Mouse (Mus musculus) urinary bladder, postnatal 36 days (tissue): ENCODE measurements around the gene Pou2af1.

Experiments
- DNase-seq, 2 experiments: peaks; one replicate each; pipeline ENCODE4 v3.0.0; 2022; ENCODE audit warnings: low spot score in 2 of 2, mixed read lengths in 1 of 2

The Pou2af1 gene

GRCm38 (mm10) chr9:51213023-51213728, at the start of gene Pou2af1:
Pou2af1 (plus strand) TSS chr9:51213708.
- no peak for DNase-seq

- no peak for DNase-seq
Observed at GRCm38 (mm10) chr9:51163989-51164388, 49.5 kb upstream of the Pou2af1 start.

GRCm38 (mm10) chr9:51165312-51166180, 48.0 kb upstream of the Pou2af1 start, which contains the start of gene Gm32742:
Gm32742 (minus strand) TSS chr9:51165517.
- no peak for DNase-seq

DNA sequence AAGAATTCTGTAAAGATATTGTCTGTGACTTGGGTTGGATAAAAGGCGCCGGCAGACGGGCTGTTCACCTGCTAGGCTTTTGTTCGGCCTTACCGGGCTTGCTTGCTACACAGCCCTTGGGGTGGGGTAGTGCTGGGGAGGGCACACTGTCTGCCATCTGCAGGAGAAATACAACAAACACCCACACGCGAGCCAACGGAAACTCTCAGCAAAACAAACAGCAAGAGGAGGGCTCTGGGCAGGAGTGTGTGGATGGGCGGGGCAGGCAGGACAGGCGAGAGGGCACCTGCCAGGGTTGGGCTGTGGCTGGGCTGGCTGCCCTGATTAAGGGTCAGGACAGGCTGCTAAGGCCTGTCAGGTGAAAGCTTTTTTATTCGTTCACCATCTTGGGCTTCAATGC, 45.6 kb upstream of the Pou2af1 start:
- DNase-seq, result peak; percentile 49 to 66

- DNase-seq, result no peak
Observed at GRCm38 (mm10) chr9:51168698-51169097, 44.8 kb upstream of the Pou2af1 start.

DNA sequence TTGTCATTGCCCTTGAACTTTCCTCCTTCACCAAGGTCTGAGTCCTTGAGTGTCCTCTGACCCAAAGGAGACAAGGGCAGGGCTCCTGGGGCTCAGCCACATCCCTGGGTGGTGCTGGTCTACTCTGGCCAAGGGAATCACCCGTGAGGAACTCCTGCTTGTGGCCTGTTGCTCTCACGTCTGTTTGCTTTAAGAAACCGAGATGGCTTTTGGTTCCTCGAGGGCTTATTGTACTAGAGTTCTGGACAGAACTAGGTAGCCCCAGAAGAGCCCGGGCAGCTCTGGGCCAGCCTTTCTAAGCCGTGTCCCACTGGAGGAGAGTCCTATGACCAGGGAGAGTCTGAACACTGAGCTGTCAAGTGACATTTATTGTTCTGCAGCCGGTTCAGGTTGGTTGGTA, 44.4 kb upstream of the Pou2af1 start:
- no peak for DNase-seq

DNA sequence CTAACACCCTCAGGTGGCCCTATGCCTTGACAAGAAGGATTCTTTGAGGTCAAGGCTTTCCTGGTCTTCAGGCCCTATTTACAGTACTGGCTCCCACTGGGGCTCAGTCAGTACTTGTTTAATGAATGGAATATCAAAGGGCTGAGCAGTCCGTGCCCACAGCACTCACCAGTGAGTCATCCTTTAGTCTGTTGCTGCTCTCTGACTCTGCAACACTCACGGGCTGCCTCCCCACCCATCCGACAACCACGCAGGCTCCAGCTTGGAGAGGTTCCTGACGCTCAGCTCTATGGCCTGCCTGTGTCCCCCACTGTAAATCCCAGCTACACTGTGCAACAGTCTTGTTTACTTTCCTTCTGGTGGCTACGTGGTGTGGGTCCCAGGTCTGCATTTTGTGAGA, 43.2 kb upstream of the Pou2af1 start:
- DNase-seq, result peak in 1 of 2 experiments; percentile 26

GRCm38 (mm10) chr9:51174890-51175464, 38.5 kb upstream of the Pou2af1 start:
- peak in 1 of 2 experiments; percentile 32 for DNase-seq

DNA sequence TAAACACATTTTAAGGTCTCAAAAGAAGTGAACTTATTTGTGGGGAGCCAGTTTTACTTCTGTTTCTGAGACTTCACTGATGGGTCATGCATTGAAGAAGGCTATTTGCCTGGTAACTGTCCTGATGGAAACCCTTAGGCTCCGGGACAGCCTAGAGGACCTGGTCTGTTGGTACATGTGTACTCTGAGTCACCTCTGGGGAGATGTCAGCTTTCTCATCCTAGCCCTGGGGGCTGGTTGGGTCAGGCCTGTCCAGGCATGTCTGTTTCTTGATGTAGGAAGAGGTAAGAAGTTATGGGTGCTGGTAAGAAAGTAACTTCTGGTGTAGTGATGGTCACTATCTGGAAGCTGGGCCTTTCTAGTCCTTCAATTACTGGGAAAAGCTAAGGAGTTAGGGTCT, 37.8 kb upstream of the Pou2af1 start:
- DNase-seq, result no peak

DNA sequence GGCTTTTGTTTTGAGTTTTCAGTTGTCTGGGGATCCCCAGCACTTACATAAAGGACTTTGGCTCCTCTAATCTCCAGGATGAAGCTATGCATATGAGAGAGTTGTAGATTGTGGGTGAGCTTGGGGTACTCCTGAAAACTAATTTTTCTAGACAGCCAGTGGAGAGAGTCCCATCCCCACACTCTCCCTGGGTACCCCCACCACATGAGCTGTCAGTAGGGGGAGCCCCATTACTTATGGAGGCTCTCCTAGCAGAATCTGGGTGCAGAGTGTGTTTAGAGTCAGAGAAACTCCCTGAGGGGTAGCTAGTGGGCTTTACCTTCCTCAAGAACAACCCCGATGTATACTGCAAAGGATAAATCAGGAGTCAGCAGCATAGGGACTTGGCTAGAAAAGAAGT, 35.2 kb upstream of the Pou2af1 start:
- DNase-seq, result no peak

DNA sequence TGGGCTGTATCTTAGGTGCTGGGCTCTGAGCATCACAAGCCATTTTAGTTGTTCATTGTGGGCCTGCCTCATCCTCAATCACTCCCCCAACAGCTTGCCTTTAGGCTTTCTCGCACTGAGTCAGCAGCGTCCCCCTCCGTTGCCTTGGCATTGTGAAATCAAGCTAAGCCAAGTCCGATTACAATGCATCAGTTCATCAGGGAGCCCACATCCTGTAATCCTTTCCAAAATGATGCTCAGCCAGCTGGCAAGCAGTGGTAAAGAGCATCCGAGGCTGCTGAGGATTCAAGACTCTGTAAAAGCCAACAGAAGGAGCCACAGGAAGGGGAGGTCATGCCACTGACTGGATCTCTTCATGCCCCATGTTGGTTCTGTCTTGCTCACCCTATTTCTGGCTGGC, 32.9 kb upstream of the Pou2af1 start:
- peak in 1 of 2 experiments; percentile 28 for DNase-seq

- DNase-seq, result no peak
Observed at GRCm38 (mm10) chr9:51182716-51183710, 30.5 kb upstream of the Pou2af1 start.

- no peak for DNase-seq
Observed at GRCm38 (mm10) chr9:51185386-51185785, 28.1 kb upstream of the Pou2af1 start.

GRCm38 (mm10) chr9:51185871-51186270, 27.6 kb upstream of the Pou2af1 start:
- no peak for DNase-seq

- no peak for DNase-seq
Observed at GRCm38 (mm10) chr9:51190655-51191054, 22.9 kb upstream of the Pou2af1 start.

- DNase-seq, result no peak
Observed at GRCm38 (mm10) chr9:51194790-51195189, 18.7 kb upstream of the Pou2af1 start.

- no peak for DNase-seq
Observed at GRCm38 (mm10) chr9:51208974-51209332, 4.6 kb upstream of the Pou2af1 start.

GRCm38 (mm10) chr9:51211191-51211590, 2.3 kb upstream of the Pou2af1 start:
- no peak for DNase-seq

- DNase-seq, result no peak
Observed at GRCm38 (mm10) chr9:51213729-51214237, 275 bp downstream of the Pou2af1 start.

- DNase-seq, result no peak
Observed at GRCm38 (mm10) chr9:51215311-51215710, 1.8 kb downstream of the Pou2af1 start.

DNA sequence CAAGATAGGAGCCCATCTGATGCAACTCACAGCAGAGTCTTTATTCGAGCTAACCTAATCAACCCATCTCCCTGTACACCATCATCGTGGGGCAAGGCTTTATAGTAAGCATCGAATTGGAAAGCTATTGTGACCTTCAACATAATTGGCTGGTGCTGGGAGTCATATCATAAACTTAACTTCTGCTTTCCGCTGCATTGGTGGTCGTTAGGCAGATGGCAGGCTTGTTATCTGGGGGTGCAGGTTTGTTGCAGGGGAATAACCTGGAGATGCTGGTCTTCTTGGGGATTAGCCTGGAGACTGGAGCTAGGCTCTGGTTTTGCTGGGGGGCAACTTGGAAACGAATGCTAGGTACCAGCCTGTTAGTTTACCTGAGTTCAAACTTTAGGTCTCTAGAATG, 2.4 kb downstream of the Pou2af1 start:
- no peak for DNase-seq
